Mouse (Mus musculus): ENCODE measurements around the gene Cpne5. TPM values are rescaled to one million over a fixed set of nuclear protein-coding genes. Genes with fewer than 3 reads are reported as not detected.
A peak's percentile ranks its signal among the peaks of the same experiment; 100 is the strongest.

The Cpne5 gene
- total RNA-seq (2014; rRNA removed; ENCODE audit: low replicate concordance) (3.6 and 9.7 TPM in 2 replicates), polyA plus RNA-seq (2015; fragmentation: Nextera tagmentation; extraction: Ambion mirVana) (8.4 and 9.9 TPM in 2 replicates)

DNA sequence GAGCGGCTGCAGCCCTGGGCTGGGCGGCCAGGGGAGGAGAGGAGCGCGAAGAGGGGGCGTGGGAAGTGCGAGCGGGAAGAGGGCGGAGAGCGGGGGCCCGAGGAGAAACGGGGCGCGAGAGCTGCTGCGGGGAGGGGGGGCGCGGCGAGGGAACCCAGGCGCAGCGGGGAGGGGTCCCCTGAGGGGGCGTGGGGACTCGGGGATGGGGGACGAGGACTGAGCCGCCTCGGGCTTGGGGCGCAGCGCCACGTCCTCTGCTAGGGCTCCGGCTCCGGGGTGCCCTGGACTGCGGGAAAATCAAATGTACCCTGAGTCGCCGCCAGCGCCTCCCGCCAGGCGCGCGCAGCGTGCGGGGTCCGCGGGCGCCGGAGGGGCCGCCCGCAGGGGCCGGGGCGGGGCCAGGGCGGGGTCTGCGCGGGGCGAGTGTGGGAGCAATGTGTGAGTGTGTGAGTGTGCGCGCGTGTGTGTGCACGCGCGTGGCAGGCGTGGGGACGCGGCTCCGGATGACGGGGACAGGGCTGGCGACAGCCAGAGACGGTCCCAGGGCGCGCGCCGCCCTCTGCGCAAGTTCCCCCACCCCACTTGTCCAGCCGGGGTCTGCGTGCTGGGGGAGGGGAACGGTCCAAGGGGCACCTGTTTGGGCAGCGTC is at the start of gene Cpne5:
Cpne5 (minus strand) TSS at position 396 of the 649 bp plus-strand sequence.
- Histone ChIP-seq H3K9ac (replicated peaks; ENCODE audit: low read depth, low read length) (peak within 1 kb of the TSS; percentile 41), H3K27me3 (ENCODE audit: control insufficient read depth, insufficient read depth, low read length) (peaks cover 46% of the 10 kb centered on the region), H3K27ac (ENCODE audit: low read depth) (no peak within 1 kb of the TSS), H3K9me3 (replicated peaks; ENCODE audit: control insufficient read depth, low read length) (no peaks in the 10 kb centered on the region), H3K4me3 (ENCODE audit: low read depth, low read length) (peak within 1 kb of the TSS; percentile 60), H3K4me2 (ENCODE audit: low read depth, low read length) (peak within 1 kb of the TSS; percentile 88), H3K36me3 (replicated peaks; ENCODE audit: control insufficient read depth, insufficient read depth, low read length) (no peaks in the 10 kb centered on the region), H3K4me1 (ENCODE audit: control insufficient read depth, insufficient read depth) (no peaks in the 10 kb centered on the region)
- 1% methylated on average over 41 of the region's 73 CpGs for WGBS
- ATAC-seq (ENCODE audit: insufficient read depth, low read depth) (peak; percentile 48; the same call in 1 of the 2 replicates), DNase-seq (ENCODE audit: low spot score) (no peak)
- no peak for TF ChIP-seq CTCF (IDR thresholded peaks at IDR 0.05; ENCODE audit: low read depth)
- no peak for TF ChIP-seq EP300 (IDR thresholded peaks at IDR 0.05; ENCODE audit: low read depth)

DNA sequence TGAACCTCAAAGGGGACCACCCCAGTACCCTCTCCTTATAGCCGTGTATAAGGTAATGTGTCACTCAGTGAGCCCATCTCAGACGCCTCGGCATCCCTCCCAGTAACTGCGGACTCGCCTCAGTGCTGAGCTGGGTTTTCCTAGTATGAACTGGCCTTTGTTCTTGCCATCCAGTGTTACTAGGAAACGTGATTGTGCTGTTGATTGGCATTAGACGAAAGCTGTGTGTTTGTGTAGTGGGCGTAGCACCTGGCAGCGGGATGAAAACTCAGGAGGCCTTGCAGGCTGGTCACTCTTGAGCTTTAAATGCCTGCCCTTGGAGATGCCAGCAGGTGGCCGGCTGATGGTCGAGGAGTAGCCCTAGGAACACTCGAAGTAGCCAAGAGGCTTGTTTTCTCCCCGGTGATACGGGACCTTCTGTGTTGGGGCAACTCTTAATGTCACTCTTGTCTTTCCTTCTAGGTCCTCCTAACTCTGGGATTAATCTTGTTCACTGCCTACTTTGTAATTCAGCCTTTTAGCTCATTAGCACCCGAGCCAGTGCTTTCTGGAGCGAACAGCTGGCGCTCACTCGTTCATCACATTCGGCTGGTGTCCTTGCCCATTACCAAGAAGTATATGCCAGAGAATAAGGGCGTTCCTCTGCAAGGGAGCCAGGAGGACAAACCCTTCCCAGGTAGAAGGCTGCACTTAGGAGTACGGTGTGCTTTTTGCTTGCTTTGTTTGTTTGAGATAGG is 44.4 kb upstream of the Cpne5 start:
- no peaks in the 10 kb centered on the region for H3K4me1 ChIP-seq (ENCODE audit: control insufficient read depth, insufficient read depth)
- 80% methylated on average over 21 of the region's 21 CpGs for WGBS
- no peak overlapping the region for H3K9ac ChIP-seq (replicated peaks; ENCODE audit: low read depth, low read length)
- TF ChIP-seq EP300 (IDR thresholded peaks at IDR 0.05; ENCODE audit: low read depth) = no peak
- no peak for TF ChIP-seq CTCF (IDR thresholded peaks at IDR 0.05; ENCODE audit: low read depth)
- H3K4me2 ChIP-seq (ENCODE audit: low read depth, low read length) = no peak overlapping the region
- H3K9me3 ChIP-seq (replicated peaks; ENCODE audit: control insufficient read depth, low read length) = no peaks in the 10 kb centered on the region
- ATAC-seq (ENCODE audit: insufficient read depth, low read depth) = no peak
- no peak overlapping the region for H3K4me3 ChIP-seq (ENCODE audit: low read depth, low read length)
- peaks cover 61% of the 10 kb centered on the region for H3K36me3 ChIP-seq (replicated peaks; ENCODE audit: control insufficient read depth, insufficient read depth, low read length)
- no peak overlapping the region for H3K27ac ChIP-seq (ENCODE audit: low read depth)
- H3K27me3 ChIP-seq (ENCODE audit: control insufficient read depth, insufficient read depth, low read length) = no peaks in the 10 kb centered on the region
- no peak for DNase-seq (ENCODE audit: low spot score)

DNA sequence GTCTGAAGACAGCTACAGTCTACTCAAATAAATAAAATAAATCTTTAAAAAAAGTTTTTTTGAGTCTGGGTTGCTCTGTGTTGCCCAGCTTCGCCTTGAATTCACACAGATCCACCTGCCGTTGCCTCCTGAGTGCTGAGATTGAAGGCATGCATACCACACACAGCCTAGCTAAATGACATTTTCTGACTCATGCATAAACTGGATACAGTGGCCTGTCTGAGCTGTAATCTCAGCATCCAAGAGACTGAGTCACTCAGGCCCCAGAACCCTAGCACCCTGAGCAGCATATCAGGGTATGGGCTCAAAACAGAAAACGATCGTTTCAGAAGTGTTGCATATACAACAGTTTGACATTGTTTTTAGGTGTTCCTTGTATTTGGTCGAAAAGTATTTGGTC is 43.6 kb upstream of the Cpne5 start:
- no peak overlapping the region for H3K9ac ChIP-seq (replicated peaks; ENCODE audit: low read depth, low read length)
- peaks cover 59% of the 10 kb centered on the region for H3K36me3 ChIP-seq (replicated peaks; ENCODE audit: control insufficient read depth, insufficient read depth, low read length)
- H3K27ac ChIP-seq (ENCODE audit: low read depth) = no peak overlapping the region
- WGBS = 84% methylated on average over 5 of the region's 5 CpGs
- H3K27me3 ChIP-seq (ENCODE audit: control insufficient read depth, insufficient read depth, low read length) = no peaks in the 10 kb centered on the region
- H3K4me1 ChIP-seq (ENCODE audit: control insufficient read depth, insufficient read depth) = no peaks in the 10 kb centered on the region
- H3K4me2 ChIP-seq (ENCODE audit: low read depth, low read length) = no peak overlapping the region
- no peak overlapping the region for H3K4me3 ChIP-seq (ENCODE audit: low read depth, low read length)
- TF ChIP-seq CTCF (IDR thresholded peaks at IDR 0.05; ENCODE audit: low read depth) (no peak), EP300 (IDR thresholded peaks at IDR 0.05; ENCODE audit: low read depth) (no peak)
- DNase-seq (ENCODE audit: low spot score) = no peak
- H3K9me3 ChIP-seq (replicated peaks; ENCODE audit: control insufficient read depth, low read length) = no peaks in the 10 kb centered on the region
- no peak for ATAC-seq (ENCODE audit: insufficient read depth, low read depth)

DNA sequence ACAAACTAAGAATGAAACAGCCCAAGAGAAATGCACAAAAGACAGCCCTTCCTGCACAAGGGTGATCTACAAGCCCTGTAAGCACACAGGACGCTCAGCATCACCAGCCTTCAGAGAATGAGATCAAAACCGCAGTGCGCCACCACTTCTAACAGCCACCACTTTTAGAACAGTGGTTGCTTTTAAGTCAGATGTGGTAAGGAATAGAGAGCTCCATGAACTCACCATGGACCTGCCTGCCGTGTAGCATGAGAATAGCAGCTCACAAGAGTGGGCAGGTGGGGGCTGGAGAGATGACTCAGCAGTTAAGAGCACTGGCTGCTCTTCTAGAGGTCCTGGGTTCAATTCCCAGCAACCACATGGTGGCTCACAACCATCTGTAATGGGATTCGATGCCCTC is 42.5 kb upstream of the Cpne5 start:
- WGBS = 90% methylated on average over 5 of the region's 5 CpGs
- Histone ChIP-seq H3K9me3 (replicated peaks; ENCODE audit: control insufficient read depth, low read length) (no peaks in the 10 kb centered on the region), H3K36me3 (replicated peaks; ENCODE audit: control insufficient read depth, insufficient read depth, low read length) (peaks cover 54% of the 10 kb centered on the region), H3K4me1 (ENCODE audit: control insufficient read depth, insufficient read depth) (no peaks in the 10 kb centered on the region), H3K4me2 (ENCODE audit: low read depth, low read length) (no peak overlapping the region), H3K27ac (ENCODE audit: low read depth) (no peak overlapping the region), H3K27me3 (ENCODE audit: control insufficient read depth, insufficient read depth, low read length) (no peaks in the 10 kb centered on the region), H3K9ac (replicated peaks; ENCODE audit: low read depth, low read length) (no peak overlapping the region), H3K4me3 (ENCODE audit: low read depth, low read length) (no peak overlapping the region)
- TF ChIP-seq CTCF (IDR thresholded peaks at IDR 0.05; ENCODE audit: low read depth) (no peak), EP300 (IDR thresholded peaks at IDR 0.05; ENCODE audit: low read depth) (no peak)
- ATAC-seq (ENCODE audit: insufficient read depth, low read depth) = no peak
- DNase-seq (ENCODE audit: low spot score) = no peak

DNA sequence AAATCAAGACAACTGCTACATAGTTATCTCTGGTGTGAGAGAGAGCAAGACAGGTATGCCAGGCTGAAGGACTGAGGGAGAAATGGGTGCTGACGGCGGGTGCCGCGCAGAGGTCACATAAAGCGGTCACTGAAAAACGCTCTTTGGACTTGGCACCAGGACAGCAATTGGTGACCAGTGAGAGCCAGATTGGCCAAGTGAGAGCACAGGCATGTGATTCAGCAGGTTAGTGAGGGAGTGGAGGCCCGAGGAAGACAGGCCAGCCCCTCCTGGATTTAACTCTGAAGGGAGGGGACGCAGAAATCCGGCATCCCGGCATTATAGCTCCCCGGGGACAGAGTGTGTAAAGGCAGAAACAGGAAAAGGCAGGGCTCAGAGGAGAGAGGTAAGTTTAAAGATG is 35.9 kb upstream of the Cpne5 start:
- H3K9ac ChIP-seq (replicated peaks; ENCODE audit: low read depth, low read length) = peak overlapping the region; percentile 33; the same call in 1 of the 2 replicates
- H3K27ac ChIP-seq (ENCODE audit: low read depth) = no peak overlapping the region
- no peaks in the 10 kb centered on the region for H3K27me3 ChIP-seq (ENCODE audit: control insufficient read depth, insufficient read depth, low read length)
- H3K36me3 ChIP-seq (replicated peaks; ENCODE audit: control insufficient read depth, insufficient read depth, low read length) = 0 out of 2 replicates have a peak, but pooled peaks cover 5% of the 10 kb centered on the region
- TF ChIP-seq EP300 (IDR thresholded peaks at IDR 0.05; ENCODE audit: low read depth) (no peak), CTCF (IDR thresholded peaks at IDR 0.05; ENCODE audit: low read depth) (no peak)
- ATAC-seq (ENCODE audit: insufficient read depth, low read depth) (no peak), DNase-seq (ENCODE audit: low spot score) (no peak)
- no peak overlapping the region for H3K4me3 ChIP-seq (ENCODE audit: low read depth, low read length)
- WGBS = 63% methylated on average over 11 of the region's 11 CpGs
- peaks cover 16% of the 10 kb centered on the region; the same call in 1 of the 2 replicates for H3K4me1 ChIP-seq (ENCODE audit: control insufficient read depth, insufficient read depth)
- no peak overlapping the region for H3K4me2 ChIP-seq (ENCODE audit: low read depth, low read length)
- no peaks in the 10 kb centered on the region for H3K9me3 ChIP-seq (replicated peaks; ENCODE audit: control insufficient read depth, low read length)
